Mouse (Mus musculus) lung, postnatal 14 days (tissue): ENCODE data around the gene Gna11.

Source experiments
- DNase-seq: peaks from one replicate; pipeline ENCODE4 v3.0.0; 2021

Gna11 gene

GRCm38 (mm10) chr10:81565257-81566228, 20.6 kb upstream of the Gna11 start:
- DNase-seq: no peak

- DNase-seq: peak; percentile 72
These were observed 19.7 kb upstream of the Gna11 start for GRCm38 (mm10) chr10:81564734-81565133.

GRCm38 (mm10) chr10:81564216-81564615, 19.2 kb upstream of the Gna11 start:
- DNase-seq: peak; percentile 61

GRCm38 (mm10) chr10:81563481-81563880, 18.5 kb upstream of the Gna11 start:
- no peak for DNase-seq

- DNase-seq: no peak
These were observed 17.4 kb upstream of the Gna11 start for GRCm38 (mm10) chr10:81562411-81562810.

GRCm38 (mm10) chr10:81560719-81561459, 15.9 kb upstream of the Gna11 start:
- DNase-seq: peak; percentile 57

GRCm38 (mm10) chr10:81559627-81560539, 14.9 kb upstream of the Gna11 start:
- peak; percentile 76 for DNase-seq

- peak; percentile 85 for DNase-seq
These were observed 14.2 kb upstream of the Gna11 start, which contains the start of gene Aes for GRCm38 (mm10) chr10:81559163-81559626. TSS of gene Aes (plus strand) at chr10:81559488.

- no peak for DNase-seq
These were observed 12.5 kb upstream of the Gna11 start for GRCm38 (mm10) chr10:81557491-81557890.

- no peak for DNase-seq
These were observed 11.3 kb upstream of the Gna11 start for GRCm38 (mm10) chr10:81556282-81556681.

- no peak for DNase-seq
These were observed 9.1 kb upstream of the Gna11 start for GRCm38 (mm10) chr10:81553807-81554755.

- peak; percentile 40 for DNase-seq
These were observed 8.2 kb upstream of the Gna11 start for GRCm38 (mm10) chr10:81553232-81553631.

GRCm38 (mm10) chr10:81551597-81552102, 6.7 kb upstream of the Gna11 start:
- DNase-seq: peak; percentile 88

- DNase-seq: peak; percentile 74
These were observed 5.3 kb upstream of the Gna11 start for GRCm38 (mm10) chr10:81550257-81550656.

- no peak for DNase-seq
These were observed 4.0 kb upstream of the Gna11 start for GRCm38 (mm10) chr10:81548944-81549343.

GRCm38 (mm10) chr10:81546788-81547571, 2.0 kb upstream of the Gna11 start:
- DNase-seq: no peak

- no peak for DNase-seq
These were observed 1.3 kb upstream of the Gna11 start for GRCm38 (mm10) chr10:81546332-81546731.

GRCm38 (mm10) chr10:81544296-81545160, 462 bp downstream of the Gna11 start:
- DNase-seq: no peak

- no peak for DNase-seq
These were observed 1.4 kb downstream of the Gna11 start for GRCm38 (mm10) chr10:81543633-81544032.
